Mouse (Mus musculus): ENCODE results near the gene Zfp677. TPM values are rescaled to one million over a fixed set of nuclear protein-coding genes. Genes with fewer than 3 reads are reported as not detected.
"Not testable (repeated sequence)": the region's sequence is repeated elsewhere in the genome, so short reads cannot be mapped to it uniquely, and the experiment has no call there.

The Zfp677 gene
- polyA plus RNA-seq (2015; fragmentation: Nextera tagmentation; extraction: Ambion mirVana) = 1.7 and 1.8 TPM in 2 replicates

GRCm38 (mm10) chr17:21383391-21384056, at the start of gene Zfp677:
Gene Zfp677 (plus strand): TSS chr17:21383748.
- Histone ChIP-seq H3K9ac (ENCODE audit: low read depth, low read length) (peak within 1 kb of the TSS; percentile 44), H3K4me3 (ENCODE audit: low read depth, low read length) (peak within 1 kb of the TSS; percentile 52), H3K36me3 (ENCODE audit: control insufficient read depth, insufficient read depth) (no peaks in the 10 kb centered on the region), H3K4me2 (replicated peaks; ENCODE audit: low read depth) (peak within 1 kb of the TSS; percentile 83), H3K27ac (ENCODE audit: low read depth, low read length) (no peak within 1 kb of the TSS), H3K9me3 (ENCODE audit: control insufficient read depth) (no peaks in the 10 kb centered on the region), H3K27me3 (replicated peaks; ENCODE audit: control insufficient read depth, insufficient read depth, low read length) (no peaks in the 10 kb centered on the region), H3K4me1 (replicated peaks; ENCODE audit: control insufficient read depth, insufficient read depth, low read length) (no peaks in the 10 kb centered on the region)
- 7% methylated on average over 20 of the region's 20 CpGs for WGBS
- ATAC-seq = peak; percentile 100
- TF ChIP-seq CTCF (IDR thresholded peaks at IDR 0.05; ENCODE audit: low read depth) = peak; percentile 75

GRCm38 (mm10) chr17:21368018-21368417, 15.5 kb upstream of the Zfp677 start:
- not testable (repeated sequence) for H3K9me3 ChIP-seq (ENCODE audit: control insufficient read depth); H3K4me1 ChIP-seq (replicated peaks; ENCODE audit: control insufficient read depth, insufficient read depth, low read length); H3K4me2 ChIP-seq (replicated peaks; ENCODE audit: low read depth); H3K36me3 ChIP-seq (ENCODE audit: control insufficient read depth, insufficient read depth); H3K9ac ChIP-seq (ENCODE audit: low read depth, low read length); H3K4me3 ChIP-seq (ENCODE audit: low read depth, low read length); ATAC-seq; H3K27ac ChIP-seq (ENCODE audit: low read depth, low read length); H3K27me3 ChIP-seq (replicated peaks; ENCODE audit: control insufficient read depth, insufficient read depth, low read length)
- 41% methylated on average over 3 of the region's 3 CpGs for WGBS

- peak overlapping the region; percentile 71 for H3K4me2 ChIP-seq (replicated peaks; ENCODE audit: low read depth)
- peak overlapping the region; percentile 22; the same call in 1 of the 2 replicates for H3K9ac ChIP-seq (ENCODE audit: low read depth, low read length)
- peak; percentile 51 for ATAC-seq
- WGBS = 5% methylated on average over 31 of the region's 31 CpGs
- H3K27me3 ChIP-seq (replicated peaks; ENCODE audit: control insufficient read depth, insufficient read depth, low read length) = no peaks in the 10 kb centered on the region
- TF ChIP-seq CTCF (IDR thresholded peaks at IDR 0.05; ENCODE audit: low read depth) = no peak
- H3K9me3 ChIP-seq (ENCODE audit: control insufficient read depth) = no peaks in the 10 kb centered on the region
- H3K4me3 ChIP-seq (ENCODE audit: low read depth, low read length) = peak overlapping the region; percentile 35
- no peaks in the 10 kb centered on the region for H3K36me3 ChIP-seq (ENCODE audit: control insufficient read depth, insufficient read depth)
- H3K27ac ChIP-seq (ENCODE audit: low read depth, low read length) = no peak overlapping the region
- H3K4me1 ChIP-seq (replicated peaks; ENCODE audit: control insufficient read depth, insufficient read depth, low read length) = no peaks in the 10 kb centered on the region
Measured at GRCm38 (mm10) chr17:21369925-21370719, 13.4 kb upstream of the Zfp677 start.

- no peak for ATAC-seq
- 77% methylated on average over 1 of the region's 1 CpGs for WGBS
Measured at GRCm38 (mm10) chr17:21375311-21375710, 8.2 kb upstream of the Zfp677 start.

GRCm38 (mm10) chr17:21384057-21384411, 486 bp downstream of the Zfp677 start:
- no peak for ATAC-seq
- H3K27me3 ChIP-seq (replicated peaks; ENCODE audit: control insufficient read depth, insufficient read depth, low read length) = no peaks in the 10 kb centered on the region
- 11% methylated on average over 8 of the region's 8 CpGs for WGBS

More at GRCm38 (mm10) chr17:21375311-21375710, 8.2 kb upstream of the Zfp677 start:
- Histone ChIP-seq H3K36me3 (ENCODE audit: control insufficient read depth, insufficient read depth) (no peaks in the 10 kb centered on the region), H3K4me3 (ENCODE audit: low read depth, low read length) (no peak overlapping the region), H3K9ac (ENCODE audit: low read depth, low read length) (no peak overlapping the region), H3K9me3 (ENCODE audit: control insufficient read depth) (no peaks in the 10 kb centered on the region), H3K4me2 (replicated peaks; ENCODE audit: low read depth) (no peak overlapping the region), H3K27me3 (replicated peaks; ENCODE audit: control insufficient read depth, insufficient read depth, low read length) (no peaks in the 10 kb centered on the region), H3K4me1 (replicated peaks; ENCODE audit: control insufficient read depth, insufficient read depth, low read length) (no peaks in the 10 kb centered on the region), H3K27ac (ENCODE audit: low read depth, low read length) (no peak overlapping the region)
- TF ChIP-seq CTCF (IDR thresholded peaks at IDR 0.05; ENCODE audit: low read depth) = no peak

More at GRCm38 (mm10) chr17:21384057-21384411, 486 bp downstream of the Zfp677 start:
- H3K9ac ChIP-seq (ENCODE audit: low read depth, low read length) = peak overlapping the region; percentile 44
- no peak for TF ChIP-seq CTCF (IDR thresholded peaks at IDR 0.05; ENCODE audit: low read depth)
- no peaks in the 10 kb centered on the region for H3K36me3 ChIP-seq (ENCODE audit: control insufficient read depth, insufficient read depth)
- H3K27ac ChIP-seq (ENCODE audit: low read depth, low read length) = no peak overlapping the region
- H3K4me2 ChIP-seq (replicated peaks; ENCODE audit: low read depth) = peak overlapping the region; percentile 83
- H3K4me3 ChIP-seq (ENCODE audit: low read depth, low read length) = peak overlapping the region; percentile 52
- no peaks in the 10 kb centered on the region for H3K4me1 ChIP-seq (replicated peaks; ENCODE audit: control insufficient read depth, insufficient read depth, low read length)
- H3K9me3 ChIP-seq (ENCODE audit: control insufficient read depth) = no peaks in the 10 kb centered on the region

Data from intestine, postnatal 0 days (tissue).